Mouse (Mus musculus) testis, postnatal 10 days (tissue): ENCODE data around the gene Tmem164.
"Not testable (repeated sequence)": the region's sequence is repeated elsewhere in the genome, so short reads cannot be mapped to it uniquely, and the experiment has no call there.

Experiments
- DNase-seq: peaks from one replicate; pipeline ENCODE4 v3.0.0; 2021; ENCODE audit warnings: low spot score

Tmem164 gene

DNA sequence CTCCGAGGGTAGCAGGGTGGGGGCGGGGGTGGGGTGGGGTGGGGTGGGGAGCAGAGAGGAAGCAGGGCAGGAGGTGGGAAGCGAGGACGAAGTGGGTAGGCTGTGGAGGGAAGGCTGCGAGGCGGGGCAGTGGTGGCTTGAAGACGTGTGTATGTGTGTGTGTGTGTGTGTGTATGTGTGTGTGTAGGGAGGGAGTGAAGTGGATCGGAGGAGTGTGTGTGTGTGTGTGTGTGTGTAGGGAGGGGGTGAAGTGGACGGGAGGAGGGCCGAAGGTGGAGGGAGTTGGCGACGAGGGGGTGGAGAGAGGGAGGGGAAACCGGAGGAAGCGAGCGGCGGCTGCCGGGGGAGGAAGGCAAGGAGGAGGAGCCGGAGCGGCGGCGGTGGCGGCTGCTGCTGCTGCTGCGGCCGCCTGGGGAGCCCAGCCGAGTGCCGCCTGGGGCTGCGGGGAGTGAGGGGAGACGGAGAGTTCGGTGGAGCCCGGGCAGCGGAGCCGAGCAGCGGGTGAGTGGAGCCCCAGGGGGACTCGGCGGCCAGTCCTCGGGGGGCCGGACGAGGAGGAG lies at the start of gene Tmem164:
Tmem164 (plus strand) TSS at position 351 of the 560 bp plus-strand sequence.
- peak; percentile 78 for DNase-seq

- DNase-seq, result not testable (repeated sequence)
Observed at GRCm38 (mm10) chrX:142632990-142633389, 48.2 kb upstream of the Tmem164 start.

DNA sequence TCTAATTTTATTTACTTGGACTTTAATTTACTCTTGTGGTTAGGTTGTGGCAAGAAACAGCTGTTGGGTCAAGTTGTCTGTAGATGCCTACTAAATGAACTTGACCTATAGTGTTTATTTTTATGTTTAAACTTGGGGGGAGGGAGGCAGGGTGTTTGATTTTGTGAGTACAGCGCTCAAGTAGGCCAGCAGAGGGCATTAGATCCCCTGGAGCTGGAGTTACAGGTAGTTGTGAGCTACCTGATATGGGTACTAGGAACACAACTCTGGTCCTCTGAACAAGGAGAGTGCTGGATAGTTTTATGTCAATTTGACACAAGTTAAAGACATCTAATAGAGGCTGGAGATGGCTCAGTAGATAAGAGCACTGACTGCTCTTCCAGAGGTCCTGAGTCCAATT lies 34.0 kb upstream of the Tmem164 start:
- DNase-seq, result no peak

DNA sequence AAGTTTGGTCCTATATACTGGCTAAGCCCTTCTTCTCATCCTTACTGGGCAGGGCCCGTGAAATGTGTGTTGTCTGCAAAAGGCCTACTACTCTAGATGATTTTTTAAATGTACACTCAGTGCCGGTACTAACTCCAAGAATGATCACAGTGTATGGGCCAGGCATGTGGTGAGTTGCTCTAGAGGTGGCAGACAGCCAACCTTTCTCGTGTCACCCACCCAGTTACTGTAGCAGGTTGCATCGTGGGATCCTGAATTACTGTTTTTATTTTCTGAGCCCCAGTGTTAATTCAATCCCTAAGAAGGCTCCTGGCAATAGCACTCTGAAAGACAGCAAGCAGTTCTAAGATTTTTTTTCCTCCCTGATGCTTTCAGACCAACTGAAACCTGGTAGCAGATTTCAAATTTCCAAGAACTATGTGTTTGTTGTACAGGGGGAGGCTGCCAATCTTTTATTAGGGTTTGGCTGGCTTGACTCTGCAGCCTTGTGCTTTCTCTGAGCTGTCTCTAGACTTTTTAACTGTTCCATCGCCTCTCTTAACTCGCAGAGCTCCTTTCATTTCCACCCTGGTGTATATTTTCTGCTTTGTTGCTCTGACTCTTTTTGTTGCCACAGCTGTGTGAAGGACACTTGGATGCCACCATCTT lies 31.0 kb upstream of the Tmem164 start:
- no peak for DNase-seq

- DNase-seq, result no peak
Observed at GRCm38 (mm10) chrX:142664704-142665422, 16.3 kb upstream of the Tmem164 start.

DNA sequence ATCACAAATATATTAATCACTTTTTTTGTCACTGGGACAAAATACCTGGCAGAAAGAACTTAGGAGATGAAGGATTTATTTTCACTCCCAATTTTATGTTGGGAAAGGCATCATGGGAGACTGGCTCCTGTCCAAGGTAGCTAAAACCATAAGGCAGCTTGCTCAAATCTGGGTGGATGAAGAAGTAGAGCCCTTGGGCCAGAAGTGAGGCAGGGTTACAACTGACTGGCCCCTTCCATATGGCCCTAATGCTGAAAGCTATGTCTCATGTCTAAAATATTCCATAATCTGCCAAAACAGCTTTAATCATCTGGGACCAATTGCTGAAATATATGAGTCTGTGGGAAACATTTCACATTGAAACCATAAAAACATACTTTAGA lies 15.8 kb upstream of the Tmem164 start:
- DNase-seq, result no peak

DNA sequence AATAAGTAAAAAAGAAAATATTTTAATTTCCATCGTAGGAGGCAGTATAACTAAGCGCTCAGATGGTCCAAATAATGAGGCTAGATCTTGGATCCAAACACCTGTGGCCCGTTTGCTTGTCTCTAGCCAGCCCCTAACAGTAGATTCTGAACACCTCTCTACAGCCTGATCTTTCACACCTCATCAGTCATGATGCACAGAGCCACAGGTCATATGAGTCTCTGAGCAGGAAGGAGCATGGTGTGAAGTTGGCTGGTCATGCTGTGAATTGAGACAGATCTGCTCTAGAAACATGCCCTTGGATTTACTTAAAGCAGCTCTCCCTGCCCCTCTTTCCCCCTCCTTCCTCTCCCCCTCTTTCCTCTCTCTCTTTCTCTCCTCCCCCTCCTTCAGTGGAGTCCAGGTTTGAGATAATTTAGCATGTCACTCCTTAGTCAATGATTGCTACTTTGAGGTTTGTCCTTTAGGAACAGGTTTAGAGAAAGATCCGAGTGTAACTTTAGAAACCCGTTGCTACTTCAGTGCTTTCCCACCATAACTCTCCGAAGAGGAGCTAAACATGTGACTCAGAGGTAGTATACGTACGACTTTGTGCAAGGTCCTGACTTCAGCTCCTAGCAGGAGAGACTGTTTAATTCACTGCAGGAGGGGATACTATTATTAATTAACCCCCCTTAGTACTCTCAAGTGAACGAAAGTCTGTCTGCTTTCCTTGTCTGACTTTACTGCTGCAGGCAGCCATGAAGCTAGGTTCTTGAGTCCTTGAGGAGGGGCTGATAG lies 11.7 kb upstream of the Tmem164 start:
- no peak for DNase-seq

- no peak for DNase-seq
Observed at GRCm38 (mm10) chrX:142670121-142670520, 11.1 kb upstream of the Tmem164 start.

DNA sequence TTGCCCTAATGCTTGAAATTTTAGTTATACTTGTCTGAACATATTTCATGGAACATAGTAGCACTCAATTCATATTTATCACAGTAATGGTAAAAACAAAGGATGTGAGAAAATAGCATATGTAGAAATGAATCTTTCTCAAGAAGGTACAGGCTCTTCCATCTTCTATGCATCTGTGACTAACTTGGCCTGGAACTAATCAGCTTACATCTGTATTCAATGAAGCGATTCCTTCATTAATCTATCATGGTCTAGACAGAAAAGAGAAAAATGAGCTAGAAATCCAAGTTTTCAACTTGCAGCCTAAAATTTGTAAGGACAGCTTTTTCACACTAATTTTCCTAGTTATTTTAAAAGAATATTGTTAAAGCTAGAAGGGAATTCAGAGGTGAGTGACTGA lies 10.1 kb upstream of the Tmem164 start:
- DNase-seq, result no peak

- DNase-seq, result no peak
Observed at GRCm38 (mm10) chrX:142672701-142673100, 8.5 kb upstream of the Tmem164 start.

GRCm38 (mm10) chrX:142677193-142677592 lies 4.0 kb upstream of the Tmem164 start:
- no peak for DNase-seq

GRCm38 (mm10) chrX:142678499-142679474 lies 2.4 kb upstream of the Tmem164 start:
- no peak for DNase-seq

DNA sequence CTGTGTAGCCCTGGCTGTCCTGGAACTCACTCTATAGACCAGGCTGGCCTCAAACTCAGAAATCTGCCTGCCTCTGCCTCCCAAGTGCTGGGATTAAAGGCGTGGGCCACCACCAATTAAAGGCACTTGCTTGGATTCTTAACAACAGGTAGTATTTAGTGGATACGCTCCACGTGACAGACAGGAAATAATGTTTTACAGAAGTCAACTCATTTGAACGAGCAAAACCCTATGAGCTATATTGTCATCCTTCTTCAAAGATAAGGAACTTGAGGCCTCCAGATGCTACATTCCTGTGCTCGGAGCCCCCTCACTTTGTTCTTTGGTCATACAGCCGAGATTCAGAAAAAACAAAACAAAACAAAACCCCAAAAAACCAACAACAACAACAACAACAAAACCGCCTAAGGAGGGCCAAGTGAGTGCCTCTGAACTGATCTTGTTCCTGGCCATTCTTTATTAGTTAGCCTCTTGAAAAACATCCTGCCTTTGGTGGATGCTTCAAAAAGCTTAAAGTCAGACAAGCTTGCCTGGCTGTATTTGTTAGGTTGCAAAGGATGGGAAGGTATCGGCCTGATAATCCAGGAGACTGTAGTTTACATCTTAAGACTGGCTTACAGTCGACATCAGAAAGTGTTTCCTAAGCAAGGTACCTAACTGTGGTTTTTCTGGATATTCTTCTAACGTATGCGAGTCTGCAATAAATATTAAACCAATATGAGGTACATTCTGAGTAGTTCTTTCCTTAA lies 1.5 kb upstream of the Tmem164 start:
- no peak for DNase-seq

DNA sequence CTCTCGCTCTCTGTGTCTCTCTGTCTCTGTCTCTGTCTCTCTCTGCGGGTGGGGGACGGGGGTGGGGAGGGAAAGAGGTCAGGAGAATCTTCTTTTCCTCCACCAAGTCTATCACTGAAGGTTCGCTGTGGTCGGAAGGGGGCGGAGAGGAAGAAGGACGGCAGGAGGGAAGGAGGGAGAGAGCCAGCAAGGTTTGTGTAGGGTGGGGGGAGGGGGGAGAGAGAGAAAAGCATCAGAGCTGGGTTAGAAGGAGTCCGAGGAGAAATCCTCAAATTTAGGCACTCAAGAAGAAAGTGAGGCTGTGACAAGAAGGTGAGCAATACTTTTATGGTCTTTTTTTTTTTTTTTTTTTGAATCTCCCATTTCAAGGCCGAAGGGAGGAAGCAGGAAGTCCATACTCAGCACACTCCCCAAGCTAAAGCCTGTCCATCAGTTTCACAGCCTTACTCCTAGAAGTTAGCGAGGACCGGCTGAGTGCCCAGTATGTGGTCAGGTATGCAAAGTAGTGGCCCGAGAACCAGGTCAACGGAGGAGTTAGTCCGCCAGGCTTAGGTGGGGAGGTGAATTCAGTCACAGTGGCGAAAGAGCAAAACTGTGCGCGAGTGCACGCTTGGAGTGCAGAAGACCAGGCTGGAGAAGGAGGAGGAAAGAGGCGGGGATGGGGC lies 683 bp upstream of the Tmem164 start:
- no peak for DNase-seq

GRCm38 (mm10) chrX:142681616-142682141 lies 473 bp downstream of the Tmem164 start:
- peak; percentile 66 for DNase-seq

DNA sequence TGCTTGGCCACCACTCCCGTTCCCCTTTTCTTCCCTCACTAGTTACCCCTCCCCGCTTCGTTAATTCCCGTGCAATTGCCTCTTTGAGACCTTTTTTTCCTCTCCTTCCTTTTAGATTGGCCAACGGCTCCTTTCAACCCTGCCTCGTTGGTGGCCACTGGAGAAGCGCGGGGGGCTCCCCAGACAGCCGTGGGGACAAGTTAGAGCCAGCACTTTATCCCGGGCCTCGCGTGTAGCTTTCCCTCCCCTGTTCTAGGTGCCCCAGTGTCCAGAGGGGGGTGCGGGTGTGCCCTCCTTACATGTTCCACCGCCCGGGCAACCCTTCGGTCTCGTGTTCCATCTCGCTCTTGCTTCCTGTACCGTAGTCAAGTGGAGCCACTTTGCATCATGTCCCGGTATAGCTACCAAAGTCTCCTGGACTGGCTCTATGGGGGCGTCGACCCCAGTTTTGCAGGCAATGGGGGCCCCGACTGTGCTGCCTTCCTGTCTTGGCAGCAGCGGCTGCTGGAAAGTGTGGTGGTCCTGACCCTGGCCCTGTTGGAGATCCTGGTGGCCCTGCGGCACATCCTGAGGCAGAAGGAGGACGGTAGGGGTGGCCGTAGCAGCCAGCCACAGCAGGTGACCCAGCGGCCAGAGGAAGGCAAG lies 1.1 kb downstream of the Tmem164 start:
- DNase-seq, result peak; percentile 42

- peak; percentile 40 for DNase-seq
Observed at GRCm38 (mm10) chrX:142682990-142683389, 1.8 kb downstream of the Tmem164 start.

DNA sequence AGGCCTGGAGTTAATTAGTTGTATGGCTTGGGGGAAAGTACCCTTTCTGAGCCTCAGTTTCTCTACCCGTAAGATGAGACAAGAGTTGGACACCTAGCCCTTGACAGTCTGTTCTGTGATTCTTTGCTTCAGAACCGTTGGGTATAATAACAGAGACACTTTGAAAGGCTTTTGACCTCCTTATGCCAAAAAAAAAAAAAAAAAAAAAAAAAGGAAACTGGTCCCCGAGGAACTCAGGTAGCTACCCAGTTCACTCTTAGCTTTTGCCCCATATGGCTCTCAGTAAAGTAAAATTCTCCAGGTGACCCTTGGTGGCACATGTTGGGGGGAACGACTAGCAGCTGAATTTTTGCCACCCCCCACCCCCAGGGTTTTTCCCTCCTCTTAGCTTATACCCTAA lies 3.5 kb downstream of the Tmem164 start:
- DNase-seq, result no peak

DNA sequence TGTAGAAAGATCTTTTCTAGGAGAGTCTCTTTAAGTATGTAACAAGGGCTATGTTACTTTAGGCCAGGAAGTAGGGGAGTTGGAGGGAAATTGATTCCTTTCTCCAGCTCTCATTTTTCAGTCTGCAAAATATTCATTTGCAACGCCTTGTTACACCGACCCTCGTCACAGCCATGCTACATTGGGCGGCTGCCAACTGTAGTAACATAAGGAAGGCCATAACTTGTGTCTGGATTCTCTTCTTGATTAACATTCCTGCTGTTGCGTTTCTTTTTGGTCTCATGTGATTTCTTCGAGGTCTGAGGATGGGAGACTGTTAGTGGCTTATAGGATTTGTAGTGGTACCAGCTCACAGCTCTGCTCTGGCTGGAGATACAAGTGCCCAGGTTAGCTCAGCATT lies 4.5 kb downstream of the Tmem164 start:
- no peak for DNase-seq
